Mouse (Mus musculus) testis, adult 2 months (tissue): Measurements from ENCODE around the gene Lats2. TPM values are rescaled to one million over a fixed set of nuclear protein-coding genes. Genes with fewer than 3 reads are reported as not detected.

ENCODE experiments used
- H3K27ac ChIP-seq: fragments of 200-500 bp; 2 replicates; pipeline ENCODE4 v1.5.1; 2012; ENCODE audit warnings: low read depth, low read length; ENCODE audit not compliant: control insufficient read depth, insufficient read depth
- H3K27me3 ChIP-seq: fragments of 200-500 bp; 2 replicates; pipeline ENCODE4 v1.6.1; 2012; ENCODE audit warnings: mild to moderate bottlenecking, low read length, moderate library complexity; ENCODE audit not compliant: control insufficient read depth, insufficient read depth
- H3K36me3 ChIP-seq: fragments of 200-500 bp; 2 replicates; pipeline ENCODE4 v1.6.1; 2012; ENCODE audit warnings: mild to moderate bottlenecking, low read length; ENCODE audit not compliant: control insufficient read depth, insufficient read depth
- H3K4me1 ChIP-seq: fragments of 200-500 bp; 2 replicates; pipeline ENCODE4 v1.6.1; 2012; ENCODE audit warnings: low read length; ENCODE audit not compliant: control insufficient read depth, insufficient read depth
- H3K4me3 ChIP-seq: fragments of 200-500 bp; 2 replicates; pipeline ENCODE4 v1.5.1; 2012; ENCODE audit warnings: low read depth, mild to moderate bottlenecking, low read length, moderate library complexity, mixed read lengths; ENCODE audit not compliant: control insufficient read depth
- CTCF ChIP-seq: fragments of 200-500 bp; IDR thresholded peaks from 2 replicates; pipeline ENCODE4 v1.5.1; 2012; ENCODE audit warnings: low read depth, mild to moderate bottlenecking, inconsistent platforms, low read length, moderate library complexity; ENCODE audit not compliant: control insufficient read depth, insufficient read depth, insufficient replicate concordance
- POLR2A ChIP-seq: fragments of 200-500 bp; IDR thresholded peaks from 2 replicates; pipeline ENCODE4 v1.6.1; 2012; ENCODE audit warnings: low read depth, mild to moderate bottlenecking, inconsistent platforms, low read length, moderate library complexity; ENCODE audit not compliant: control insufficient read depth
- polyA plus RNA-seq: library from polyadenylated mRNA; depleted of rRNA; stranded (reverse); fragments of >200 nt; gene quantifications from 2 replicates; pipeline ENCODE4 v1.2.3, GENCODE M21; 2012

Lats2 gene
- polyA plus RNA-seq, 1 experiment = 74.4 TPM

DNA sequence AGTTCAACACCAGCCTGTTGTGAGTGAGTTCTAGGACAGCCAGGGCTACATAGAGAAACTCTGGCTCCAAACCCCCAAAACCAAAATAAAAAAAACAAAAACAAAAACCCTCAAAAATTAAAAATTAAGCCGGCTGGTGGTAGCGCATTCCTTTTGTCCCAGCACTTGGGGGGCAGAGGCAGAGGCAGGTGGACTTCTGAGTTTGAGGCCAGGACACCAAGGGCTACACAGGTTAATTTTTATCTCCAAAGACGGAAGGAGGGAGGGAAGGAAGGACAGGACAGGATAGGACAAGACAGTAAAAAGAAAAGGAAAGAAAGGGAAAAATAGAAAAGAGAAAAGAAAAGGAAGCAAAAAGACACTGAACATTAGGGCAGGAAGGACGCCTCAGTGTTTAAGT lies 75.4 kb downstream of the Lats2 start:
- Histone ChIP-seq H3K4me1 (no peaks in the 10 kb centered on the region), H3K36me3 (no peaks in the 10 kb centered on the region), H3K27me3 (no peaks in the 10 kb centered on the region), H3K4me3 (no peak overlapping the region), H3K27ac (no peak overlapping the region)
- TF ChIP-seq CTCF (no peak), POLR2A (no peak)

DNA sequence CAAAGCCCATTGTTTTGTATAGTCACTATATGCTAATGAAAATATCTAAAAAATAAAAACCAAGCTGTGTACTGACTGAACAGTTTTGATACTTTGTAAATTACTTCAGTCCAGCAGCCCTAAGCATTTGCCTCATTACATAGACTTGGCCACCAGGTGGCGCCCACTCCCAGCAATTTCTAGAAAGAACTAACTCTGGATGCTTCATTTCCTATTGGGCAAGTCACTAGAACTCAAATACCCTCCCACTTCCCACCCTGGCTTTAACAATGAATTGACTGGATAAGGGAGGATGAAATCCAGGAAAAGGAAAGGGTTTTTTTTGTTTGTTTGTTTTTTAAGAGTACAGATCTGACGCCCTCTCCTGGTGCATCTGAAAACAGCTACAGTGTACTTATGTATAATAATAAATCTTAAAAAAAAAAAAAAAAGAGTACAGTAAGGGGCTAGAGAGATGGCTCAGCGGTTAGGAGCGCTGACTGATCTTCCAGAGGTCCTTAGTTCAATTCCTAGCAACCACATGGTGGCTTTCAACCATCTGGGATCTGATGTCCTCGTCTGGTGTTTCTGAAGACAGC lies 78.1 kb downstream of the Lats2 start:
- TF ChIP-seq CTCF = peak; percentile 45; the same call in 1 of the 2 replicates
- no peak for TF ChIP-seq POLR2A
- Histone ChIP-seq H3K27me3 (no peaks in the 10 kb centered on the region), H3K36me3 (no peaks in the 10 kb centered on the region), H3K4me1 (no peaks in the 10 kb centered on the region), H3K27ac (no peak overlapping the region), H3K4me3 (no peak overlapping the region)

DNA sequence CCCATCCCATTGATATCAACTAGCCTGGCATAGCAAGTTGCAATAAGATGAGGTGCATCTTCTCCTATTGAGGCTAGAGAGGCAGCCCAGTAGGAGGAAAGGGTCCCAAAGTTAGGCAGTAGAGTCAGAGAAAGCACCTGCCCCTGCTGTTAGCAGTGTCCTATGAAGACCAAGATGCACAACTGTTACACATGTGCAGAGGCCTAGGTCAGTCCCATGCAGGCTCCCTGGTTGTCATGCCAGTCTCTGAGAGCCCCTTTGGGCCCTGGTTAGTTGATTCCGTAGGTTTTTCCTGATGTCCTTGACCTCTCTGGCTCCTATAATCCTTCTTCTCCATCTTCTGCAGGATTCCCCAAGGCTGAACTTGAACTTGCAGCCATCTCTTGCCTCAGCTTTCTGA lies 78.7 kb downstream of the Lats2 start:
- Histone ChIP-seq H3K27ac (no peak overlapping the region), H3K36me3 (no peaks in the 10 kb centered on the region), H3K27me3 (no peaks in the 10 kb centered on the region), H3K4me1 (no peaks in the 10 kb centered on the region), H3K4me3 (no peak overlapping the region)
- no peak for TF ChIP-seq CTCF
- no peak for TF ChIP-seq POLR2A

DNA sequence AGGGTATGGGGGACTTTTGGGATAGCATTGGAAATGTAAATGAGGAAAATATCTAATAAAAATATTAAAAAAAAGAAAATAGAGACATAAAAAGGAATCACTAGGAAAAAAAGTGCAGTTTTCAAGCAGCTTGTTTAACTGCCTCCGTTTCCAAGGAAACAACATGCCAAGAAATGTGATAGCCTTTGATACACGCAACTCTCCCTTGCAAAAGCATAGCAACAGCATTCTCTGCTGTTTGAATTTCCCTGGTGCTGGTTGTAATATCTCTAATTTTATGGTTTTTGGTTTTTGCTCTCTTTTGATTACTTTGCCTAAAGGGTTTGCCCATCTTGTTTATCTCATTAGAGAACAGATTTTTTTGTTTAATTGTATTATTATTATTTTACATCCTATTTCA lies 82.7 kb downstream of the Lats2 start:
- no peak overlapping the region for H3K4me3 ChIP-seq
- H3K36me3 ChIP-seq = no peaks in the 10 kb centered on the region
- TF ChIP-seq POLR2A (no peak), CTCF (no peak)
- H3K27ac ChIP-seq = no peak overlapping the region
- H3K27me3 ChIP-seq = no peaks in the 10 kb centered on the region
- H3K4me1 ChIP-seq = no peaks in the 10 kb centered on the region

DNA sequence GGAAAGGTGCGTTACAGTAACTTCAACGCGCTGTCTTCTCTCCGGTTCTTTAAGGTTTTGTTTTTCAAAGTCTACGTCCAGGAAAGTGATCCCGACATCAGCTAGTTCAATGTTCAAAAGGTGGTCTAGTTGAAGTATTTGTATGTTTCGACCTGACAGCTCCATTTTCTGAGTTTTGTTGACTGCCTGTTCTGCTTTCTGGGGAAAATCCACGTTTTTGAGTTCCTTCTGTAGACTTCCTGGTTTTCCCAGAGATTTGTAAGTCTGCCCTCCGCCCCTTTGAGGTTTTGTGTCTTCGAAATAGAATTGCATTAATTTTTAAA lies 92.6 kb downstream of the Lats2 start:
- H3K4me1 ChIP-seq = 0 out of 2 replicates have a peak, but pooled peaks cover 4% of the 10 kb centered on the region
- peak overlapping the region; percentile 84 for H3K27ac ChIP-seq
- peak overlapping the region; percentile 88 for H3K4me3 ChIP-seq
- H3K36me3 ChIP-seq = no peaks in the 10 kb centered on the region
- no peaks in the 10 kb centered on the region for H3K27me3 ChIP-seq
- TF ChIP-seq CTCF = no peak

DNA sequence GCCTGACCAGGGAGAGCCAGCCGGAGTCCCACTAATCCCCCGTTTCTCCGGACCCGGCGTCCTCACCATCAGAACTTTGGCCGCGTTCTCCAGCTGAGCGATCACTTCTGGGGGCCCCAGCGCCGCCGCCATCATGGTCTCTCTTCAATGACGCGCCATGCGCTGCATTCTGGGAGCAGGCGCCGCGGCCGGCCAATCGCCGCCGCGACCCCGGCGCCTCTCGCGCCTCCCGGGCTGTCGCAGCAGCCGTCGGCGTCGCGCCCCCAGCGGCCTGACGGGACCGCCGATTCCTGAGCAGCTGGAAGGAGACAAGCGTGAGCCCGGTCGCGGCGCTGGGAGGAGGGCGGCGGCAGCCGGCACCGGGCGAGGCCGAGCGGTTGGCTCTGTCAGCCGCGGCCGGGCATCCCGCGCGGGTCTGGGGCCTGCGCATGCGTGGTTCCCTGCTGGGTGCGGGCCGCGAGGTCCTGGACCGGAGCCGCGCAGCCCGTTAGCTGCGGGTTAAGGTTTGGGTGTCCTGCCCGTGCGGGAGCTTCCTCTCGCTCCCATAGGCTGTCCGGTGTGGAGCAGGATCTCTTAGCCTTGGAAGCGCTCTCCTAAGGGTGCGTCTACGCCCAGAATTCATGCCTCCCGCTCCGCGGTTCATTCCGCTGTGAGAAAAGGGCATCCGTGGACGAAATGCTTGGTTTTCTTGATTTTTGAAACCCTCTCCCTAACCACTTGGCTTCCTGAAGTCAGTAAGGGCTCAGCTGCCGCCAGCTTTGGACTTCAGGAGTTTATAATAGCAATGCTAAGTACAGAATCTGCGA lies 93.2 kb downstream of the Lats2 start, which contains the start of gene Xpo4:
Gene Xpo4, minus strand, starts transcription at position 609 of the 806 bp plus-strand sequence.
- H3K36me3 ChIP-seq = no peaks in the 10 kb centered on the region
- H3K4me3 ChIP-seq = peak within 1 kb of the TSS; percentile 88
- no peak for TF ChIP-seq CTCF
- TF ChIP-seq POLR2A = peak; percentile 81
- 0 out of 2 replicates have a peak, but pooled peaks cover 4% of the 10 kb centered on the region for H3K4me1 ChIP-seq
- peak within 1 kb of the TSS; percentile 84 for H3K27ac ChIP-seq
- H3K27me3 ChIP-seq = no peaks in the 10 kb centered on the region

DNA sequence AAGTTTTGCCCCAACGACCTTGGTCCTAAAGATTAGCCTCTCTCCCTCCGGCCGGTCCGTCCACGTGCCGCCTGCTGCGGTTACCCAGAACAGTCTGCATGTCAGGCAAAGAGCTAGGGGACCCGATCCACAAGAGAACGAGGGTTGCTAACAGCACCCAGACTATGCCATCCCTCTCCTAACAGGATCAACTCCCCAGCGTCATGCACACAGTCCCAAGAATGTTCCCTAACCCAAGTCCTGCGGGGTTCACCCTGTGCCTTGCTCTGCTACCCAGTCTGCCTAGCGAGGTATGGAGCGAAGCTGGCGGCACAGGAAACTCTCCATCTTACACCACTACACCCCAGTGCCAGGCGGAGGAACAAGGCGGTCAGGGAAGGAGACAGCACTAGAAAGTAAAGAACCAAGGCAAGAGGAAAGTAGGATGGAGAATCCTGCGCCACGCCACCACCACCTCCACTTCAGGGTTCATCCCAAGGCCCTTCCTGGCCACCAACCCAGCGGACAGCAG lies 93.8 kb downstream of the Lats2 start:
- TF ChIP-seq POLR2A (no peak; the same call in 1 of the 2 replicates), CTCF (no peak)
- Histone ChIP-seq H3K36me3 (no peaks in the 10 kb centered on the region), H3K4me1 (0 out of 2 replicates have a peak, but pooled peaks cover 4% of the 10 kb centered on the region), H3K4me3 (peak overlapping the region; percentile 88), H3K27ac (peak overlapping the region; percentile 84), H3K27me3 (no peaks in the 10 kb centered on the region)
